Mouse (Mus musculus): ENCODE results near the gene Hist1h3e. TPM values are rescaled to one million over a fixed set of nuclear protein-coding genes. Genes with fewer than 3 reads are reported as not detected.

Hist1h3e gene
- total RNA-seq (2023) = 100 to 1,000 TPM; 229 to 249 TPM

DNA sequence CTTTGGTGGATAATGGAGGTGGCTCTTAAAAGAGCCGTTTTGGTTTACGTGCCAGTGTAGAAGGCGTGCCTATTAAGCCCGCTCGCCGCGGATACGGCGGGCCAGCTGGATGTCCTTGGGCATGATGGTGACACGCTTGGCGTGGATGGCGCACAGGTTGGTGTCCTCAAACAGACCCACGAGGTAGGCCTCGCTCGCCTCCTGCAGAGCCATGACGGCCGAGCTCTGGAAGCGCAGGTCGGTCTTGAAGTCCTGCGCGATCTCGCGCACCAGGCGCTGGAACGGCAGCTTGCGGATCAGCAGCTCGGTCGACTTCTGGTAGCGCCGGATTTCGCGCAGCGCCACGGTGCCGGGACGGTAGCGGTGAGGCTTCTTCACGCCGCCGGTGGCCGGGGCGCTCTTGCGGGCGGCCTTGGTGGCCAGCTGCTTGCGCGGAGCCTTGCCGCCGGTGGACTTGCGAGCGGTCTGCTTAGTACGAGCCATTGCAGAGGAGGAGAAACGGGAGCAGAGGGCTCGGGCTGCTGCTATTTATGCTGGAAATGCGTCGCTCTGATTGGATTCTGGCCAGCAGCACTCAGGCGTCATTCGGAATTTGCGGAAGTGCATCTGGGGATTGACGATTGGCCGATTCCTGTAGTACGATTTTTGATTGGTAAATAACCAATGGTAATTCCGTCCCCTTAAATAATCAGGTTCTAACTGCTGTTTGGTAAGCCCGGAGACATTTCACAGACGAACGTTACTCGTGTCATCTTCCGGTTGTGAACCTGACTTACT, at the start of gene Hist1h3e:
Hist1h3e (minus strand) TSS at position 487 of the 777 bp plus-strand sequence.

DNA sequence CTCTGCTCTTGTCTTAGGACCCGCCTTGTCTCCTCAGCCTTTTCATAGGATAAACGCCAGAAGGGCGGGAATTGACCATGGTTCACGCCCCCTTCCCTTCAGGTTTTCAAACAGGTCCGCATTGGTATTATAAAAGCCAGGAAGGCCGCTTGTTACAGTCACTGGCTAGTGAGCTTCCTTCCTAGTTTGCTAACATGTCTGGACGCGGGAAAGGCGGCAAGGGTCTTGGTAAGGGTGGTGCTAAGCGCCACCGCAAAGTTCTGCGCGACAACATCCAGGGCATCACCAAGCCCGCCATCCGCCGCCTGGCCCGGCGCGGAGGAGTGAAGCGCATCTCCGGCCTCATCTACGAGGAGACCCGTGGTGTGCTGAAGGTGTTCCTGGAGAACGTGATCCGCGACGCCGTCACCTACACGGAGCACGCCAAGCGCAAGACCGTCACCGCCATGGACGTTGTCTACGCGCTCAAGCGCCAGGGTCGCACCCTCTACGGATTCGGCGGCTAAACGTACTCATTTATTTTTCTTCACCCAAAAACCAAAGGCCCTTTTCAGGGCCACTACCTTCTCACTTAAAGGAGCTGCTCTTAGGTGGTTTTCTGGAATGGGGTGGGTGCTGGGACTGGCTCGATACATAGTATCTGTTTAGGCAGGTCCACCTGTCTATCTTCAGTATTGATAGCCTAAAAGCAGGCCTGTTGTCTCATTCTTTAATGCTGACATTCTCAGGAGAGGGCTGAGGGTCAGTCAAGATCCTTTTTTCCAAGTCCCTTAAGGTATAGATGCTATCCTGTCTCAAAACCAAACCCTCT, 19.4 kb upstream of the Hist1h3e start, which contains the start of gene Hist1h4d:
Hist1h4d (plus strand) TSS at position 191 of the 811 bp plus-strand sequence.

DNA sequence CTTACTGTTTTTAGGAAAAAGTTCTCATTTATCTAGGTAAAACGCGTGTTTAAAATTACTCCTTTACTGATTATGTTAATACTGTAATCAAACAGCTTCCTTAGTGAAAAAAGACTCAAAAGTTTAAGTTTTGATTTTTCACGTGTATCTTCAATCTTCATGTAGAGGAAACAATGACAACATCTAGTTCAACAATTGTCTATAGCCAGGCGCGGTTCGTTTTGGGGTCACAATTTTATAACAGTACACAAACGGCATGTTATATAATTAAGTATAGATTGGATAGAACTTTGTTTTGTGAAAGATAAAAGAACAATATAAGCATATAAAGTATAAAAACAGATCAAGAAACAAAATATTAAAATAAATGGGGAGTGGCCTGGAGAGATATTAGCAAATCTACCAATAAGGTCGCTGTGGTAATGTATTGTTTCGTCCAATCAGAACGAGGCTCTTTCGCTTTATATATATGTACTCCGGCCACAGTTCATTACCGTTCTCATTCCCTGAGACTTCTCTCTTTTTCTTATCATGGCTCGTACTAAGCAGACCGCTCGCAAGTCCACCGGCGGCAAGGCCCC, 13.2 kb upstream of the Hist1h3e start, which contains the start of gene Hist1h3d:
Hist1h3d (plus strand) TSS at position 493 of the 581 bp plus-strand sequence.

GRCm38 (mm10) chr13:23573898-23574524, 11.8 kb upstream of the Hist1h3e start, which contains the start of the genes Hist1h2bf and Hist1h2ad:
Gene Hist1h2bf (minus strand): TSS chr13:23574196.
Gene Hist1h2ad (plus strand): TSS chr13:23574381.

GRCm38 (mm10) chr13:23571022-23571503, 8.9 kb upstream of the Hist1h3e start, which contains the start of the genes Hist1h2ae and Hist1h2bg:
Gene Hist1h2ae (minus strand): TSS chr13:23571220.
Gene Hist1h2bg (plus strand): TSS chr13:23571396.

DNA sequence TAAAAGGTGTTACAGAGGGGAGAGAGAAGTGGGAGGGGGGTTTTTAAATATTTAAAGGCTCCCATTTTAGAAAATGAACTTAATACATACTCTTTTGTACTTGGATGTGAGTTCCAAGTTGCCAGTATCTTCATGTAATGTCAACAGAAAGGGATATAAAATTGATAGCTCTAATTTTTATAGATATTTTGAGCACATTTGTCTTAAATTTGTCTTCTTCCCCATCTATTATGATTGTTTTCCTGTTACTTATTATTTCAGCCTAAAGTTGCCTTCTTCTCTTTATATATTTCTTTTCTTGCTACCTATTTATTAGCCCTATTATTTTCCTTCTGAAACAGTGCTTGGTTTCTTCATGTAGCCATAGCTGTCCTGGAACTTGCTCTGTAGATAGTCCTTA, 9.2 kb downstream of the Hist1h3e start, which contains the start of gene Hist1h1d:
Hist1h1d (plus strand) TSS at position 301 of the 400 bp plus-strand sequence.

GRCm38 (mm10) chr13:23551146-23551834, 10.9 kb downstream of the Hist1h3e start, which contains the start of gene Hist1h4f:
Gene Hist1h4f (minus strand): TSS chr13:23551648.

GRCm38 (mm10) chr13:23543965-23544786, 18.0 kb downstream of the Hist1h3e start, which contains the start of gene Hist1h3f:
Gene Hist1h3f (plus strand): TSS chr13:23544052.

GRCm38 (mm10) chr13:23542999-23543607, 19.1 kb downstream of the Hist1h3e start, which contains the start of gene Hist1h2bh:
Gene Hist1h2bh (minus strand): TSS chr13:23543392.

GRCm38 (mm10) chr13:23535137-23536075, 26.8 kb downstream of the Hist1h3e start, which contains the start of gene Hist1h3g:
Gene Hist1h3g (plus strand): TSS chr13:23535422.

GRCm38 (mm10) chr13:23533560-23534367, 28.4 kb downstream of the Hist1h3e start, which contains the start of gene Hist1h2af:
Gene Hist1h2af (plus strand): TSS chr13:23533906.

GRCm38 (mm10) chr13:23530901-23531875, 31.0 kb downstream of the Hist1h3e start, which contains the start of gene Hist1h4h:
Gene Hist1h4h (plus strand): TSS chr13:23531050.

All from monocyte, adult 59 days (primary cell).